Mouse (Mus musculus) ES-E14 (cell line): ENCODE results near the gene Krtap31-2. TPM values are rescaled to one million over a fixed set of nuclear protein-coding genes. Genes with fewer than 3 reads are reported as not detected.

Source experiments
- DNase-seq: peaks from one replicate; pipeline ENCODE4 v3.0.0-alpha.2; 2013; ENCODE audit warnings: low read depth, low spot score
- H3K27ac ChIP-seq: 2 replicates; pipeline ENCODE4 v1.5.1; 2012; ENCODE audit warnings: low read depth, mild to moderate bottlenecking, low read length, moderate library complexity, mixed read lengths; ENCODE audit not compliant: poor library complexity, insufficient read depth, severe bottlenecking
- H3K36me3 ChIP-seq: 2 replicates; pipeline ENCODE4 v1.6.1; 2012; ENCODE audit warnings: mild to moderate bottlenecking, low read length, moderate library complexity, mixed read lengths; ENCODE audit not compliant: control insufficient read depth, poor library complexity, insufficient read depth, severe bottlenecking
- H3K4me1 ChIP-seq, 2 experiments: fragments of 150-350 bp in 1 of 2; sonication (generic) in 1 of 2; 2 replicates each; pipeline ENCODE4 v1.6.1; 2012; ENCODE audit warnings: low read length in 2 of 2, mild to moderate bottlenecking in 1 of 2, mixed read lengths in 1 of 2; ENCODE audit not compliant: control insufficient read depth in 2 of 2, insufficient read depth in 2 of 2, poor library complexity in 1 of 2
- H3K4me3 ChIP-seq, 2 experiments: fragments of 150-350 bp in 1 of 2; sonication (generic) in 1 of 2; 2 replicates each; pipeline ENCODE4 v1.5.1; 2012; ENCODE audit warnings: low read length in 2 of 2, low read depth in 1 of 2, mild to moderate bottlenecking in 1 of 2, mixed read lengths in 1 of 2; ENCODE audit not compliant: insufficient read depth in 1 of 2, poor library complexity in 1 of 2, severe bottlenecking in 1 of 2
- H3K9ac ChIP-seq: 2 replicates; pipeline ENCODE4 v1.6.1; 2012; ENCODE audit warnings: low read depth, mild to moderate bottlenecking, low read length, mixed read lengths; ENCODE audit not compliant: poor library complexity, insufficient read depth, severe bottlenecking
- H3K9me3 ChIP-seq: fragments of 150-350 bp; sonication (generic); 2 replicates; pipeline ENCODE4 v1.6.1; 2012; ENCODE audit warnings: low read depth, mild to moderate bottlenecking, low read length; ENCODE audit not compliant: control insufficient read depth, insufficient read depth
- CHD2 ChIP-seq: IDR thresholded peaks from 2 replicates; pipeline ENCODE4 v1.6.1; 2014; ENCODE audit warnings: mild to moderate bottlenecking, low read depth, low read length, inconsistent platforms
- HCFC1 ChIP-seq: IDR thresholded peaks from 2 replicates; pipeline ENCODE4 v1.6.1; 2012; ENCODE audit warnings: low read length, inconsistent platforms, borderline replicate concordance; ENCODE audit not compliant: insufficient read depth
- MAFK ChIP-seq: IDR thresholded peaks from 2 replicates; pipeline ENCODE4 v1.6.1; 2014; ENCODE audit warnings: mild to moderate bottlenecking, low read depth, low read length, inconsistent platforms; ENCODE audit not compliant: insufficient read depth
- ZC3H11A ChIP-seq: IDR thresholded peaks from 2 replicates; pipeline ENCODE4 v1.6.1; 2012; ENCODE audit warnings: low read depth, mild to moderate bottlenecking, inconsistent platforms, low read length, borderline replicate concordance
- ZNF384 ChIP-seq: IDR thresholded peaks from 2 replicates; pipeline ENCODE4 v1.6.1; 2012; ENCODE audit warnings: low read depth, low read length, inconsistent platforms
- in situ Hi-C, 2 experiments: fragments of 600-800 bp; cut with MboI; formaldehyde crosslinking; loops; one replicate each; pipeline ENCODE4 v1.15.1; 2025; ENCODE audit warnings: low sequenced_read_pairs in 2 of 2, inconsistent platforms in 1 of 2; ENCODE audit not compliant: unreplicated experiment in 2 of 2
- total RNA-seq: library from RNA; depleted of rRNA; stranded (reverse); fragments of 300-350 nt; gene quantifications from 2 replicates; pipeline ENCODE4 v1.2.3, GENCODE M21; 2012; rRNA removed

Krtap31-2 gene
- total RNA-seq, 1 experiment = not detected

GRCm38 (mm10) chr11:99985291-99986092, 49.4 kb downstream of the Krtap31-2 start:
- H3K4me3 ChIP-seq = no peak overlapping the region
- no peak for DNase-seq
- H3K4me1 ChIP-seq = no peaks in the 10 kb centered on the region
- no peaks in the 10 kb centered on the region for H3K36me3 ChIP-seq
- no peak overlapping the region for H3K9ac ChIP-seq
- H3K27ac ChIP-seq = no peak overlapping the region
- TF ChIP-seq HCFC1 = no peak
- TF ChIP-seq ZNF384 = no peak
- no peak for TF ChIP-seq ZC3H11A
- no peak for TF ChIP-seq MAFK
- TF ChIP-seq CHD2 = no peak
- no peaks in the 10 kb centered on the region for H3K9me3 ChIP-seq
- in situ Hi-C loops = no loop called here

DNA sequence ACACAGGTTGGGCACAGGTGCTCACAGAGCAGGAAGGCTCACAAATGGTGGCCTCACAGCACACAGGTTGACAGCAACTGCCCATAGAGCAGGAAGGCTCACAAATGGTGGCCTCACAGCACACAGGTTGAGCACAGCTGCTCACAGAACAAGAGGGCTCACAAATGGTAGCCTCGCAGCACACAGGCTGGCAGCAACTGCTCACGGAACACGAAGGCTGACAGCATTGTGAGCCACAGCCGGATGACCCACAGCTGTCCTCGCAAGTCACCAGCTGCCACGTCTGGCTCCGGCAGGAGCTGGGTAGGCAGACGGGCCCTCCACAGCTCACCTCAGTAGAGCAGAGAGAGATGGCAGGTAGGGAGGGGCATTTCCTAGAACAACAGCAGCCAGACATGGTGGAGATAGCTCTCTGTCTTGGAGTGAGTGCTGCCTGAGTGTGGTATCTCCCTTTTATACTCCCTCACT, 50.1 kb downstream of the Krtap31-2 start, which contains the start of gene Krtap16-1:
TSS of gene Krtap16-1 (minus strand) at position 418 of the 468 bp plus-strand sequence.
- in situ Hi-C loops = no loop called here
- Histone ChIP-seq H3K9me3 (no peaks in the 10 kb centered on the region), H3K36me3 (no peaks in the 10 kb centered on the region), H3K4me3 (no peak within 1 kb of the TSS), H3K9ac (no peak within 1 kb of the TSS), H3K4me1 (no peaks in the 10 kb centered on the region), H3K27ac (no peak within 1 kb of the TSS)
- no peak for TF ChIP-seq HCFC1
- no peak for TF ChIP-seq MAFK
- TF ChIP-seq ZNF384 = no peak
- TF ChIP-seq ZC3H11A = no peak
- DNase-seq = no peak

Other genes with a start within 250 kb of the Krtap31-2 start
- gene Gm14190, start 245.6 kb upstream of the Krtap31-2 start, total RNA-seq = not detected in 2 replicates
- gene Gm14180, start 202.0 kb upstream of the Krtap31-2 start, total RNA-seq = not detected in 2 replicates
- not detected in 2 replicates for gene Gm11595, start 163.4 kb upstream of the Krtap31-2 start, total RNA-seq
- not detected in 2 replicates for gene Krtap4-8, start 155.6 kb upstream of the Krtap31-2 start, total RNA-seq
- gene Krtap4-9, start 151.1 kb upstream of the Krtap31-2 start, total RNA-seq = not detected in 2 replicates
- gene Gm11596, start 142.8 kb upstream of the Krtap31-2 start, total RNA-seq = not detected in 2 replicates
- not detected in 2 replicates for gene Gm11569, start 137.4 kb upstream of the Krtap31-2 start, total RNA-seq
- gene Gm11554, start 131.8 kb upstream of the Krtap31-2 start, total RNA-seq = not detected in 2 replicates
- 1.3 and 1.5 TPM in 2 replicates for gene Krtap4-13, start 126.4 kb upstream of the Krtap31-2 start, total RNA-seq
- 0.89 and 1.4 TPM in 2 replicates for gene Gm11564, start 120.6 kb upstream of the Krtap31-2 start, total RNA-seq
- gene 2300003K06Rik, start 98.2 kb upstream of the Krtap31-2 start, total RNA-seq = not detected in 2 replicates
- not detected in 2 replicates for gene Krtap4-16, start 84.7 kb upstream of the Krtap31-2 start, total RNA-seq
- gene Gm11568, start 78.4 kb upstream of the Krtap31-2 start, total RNA-seq = not detected in 2 replicates
- gene Gm11559, start 71.8 kb upstream of the Krtap31-2 start, total RNA-seq = not detected in 2 replicates
- not detected in 2 replicates for gene Krtap9-1, start 62.9 kb upstream of the Krtap31-2 start, total RNA-seq
- not detected in 2 replicates for gene Gm11567, start 57.1 kb upstream of the Krtap31-2 start, total RNA-seq
- not detected in 2 replicates for gene Krtap31-1, start 28.4 kb upstream of the Krtap31-2 start, total RNA-seq
- gene Gm11565, start 21.5 kb upstream of the Krtap31-2 start, total RNA-seq = not detected in 2 replicates
- gene Krtap9-5, start 12.2 kb downstream of the Krtap31-2 start, total RNA-seq = not detected in 2 replicates
- gene Krtap29-1, start 42.8 kb downstream of the Krtap31-2 start, total RNA-seq = not detected in 2 replicates
- gene Krtap16-1, start 50.3 kb downstream of the Krtap31-2 start, total RNA-seq = not detected in 2 replicates
- gene Krtap17-1, start 57.7 kb downstream of the Krtap31-2 start, total RNA-seq = not detected in 2 replicates
- not detected in 2 replicates for gene Krt33a, start 79.9 kb downstream of the Krtap31-2 start, total RNA-seq
- not detected in 2 replicates for gene Krt33b, start 93.6 kb downstream of the Krtap31-2 start, total RNA-seq
- gene Krt34, start 105.3 kb downstream of the Krtap31-2 start, total RNA-seq = not detected in 2 replicates
- not detected in 2 replicates for gene Krt31, start 114.3 kb downstream of the Krtap31-2 start, total RNA-seq
- not detected in 2 replicates for gene Krt32, start 151.9 kb downstream of the Krtap31-2 start, total RNA-seq
- gene Krt35, start 159.9 kb downstream of the Krtap31-2 start, total RNA-seq = not detected in 2 replicates
- gene Krt36, start 169.3 kb downstream of the Krtap31-2 start, total RNA-seq = 0.13 and 0.16 TPM in 2 replicates
- gene Krt13, start 185.3 kb downstream of the Krtap31-2 start, total RNA-seq = 0.71 and 1.1 TPM in 2 replicates
- 0.16 and 0.36 TPM in 2 replicates for gene Krt15, start 199.6 kb downstream of the Krtap31-2 start, total RNA-seq
- 53.4 and 79.9 TPM in 2 replicates for gene Krt19, start 212.4 kb downstream of the Krtap31-2 start, total RNA-seq